ENCODE assay signal across 23 mouse cellular contexts in genomic region chr6:67314697-67315096, GRCm38 (mm10).
"Had no signal": no experiment of that assay in that cellular context is flagged by ENCODE, and none has a peak within 500 bp of the region (broad histone marks: within the 10 kb centered on the region; RNA-seq: fewer than 3 reads in every experiment).

No protein-coding gene starts in this region.

- H3K9ac ChIP-seq: forebrain, postnatal 0 days; heart, embryonic 13.5 days; heart, embryonic 15.5 days; hindbrain, embryonic 13.5 days; hindbrain, embryonic 15.5 days; limb, embryonic 12.5 days had no signal

- H3K27me3 ChIP-seq: heart, embryonic 13.5 days; heart, embryonic 15.5 days; hindbrain, embryonic 13.5 days; hindbrain, embryonic 15.5 days; limb, embryonic 12.5 days had no signal

- H3K4me3 ChIP-seq: heart, adult 2 months; heart, embryonic 13.5 days; heart, embryonic 15.5 days; hindbrain, embryonic 13.5 days; hindbrain, embryonic 15.5 days; layer of hippocampus, adult 2 months; left cerebral cortex, adult 2 months; limb, embryonic 10.5 days; limb, embryonic 12.5 days had no signal

- ATAC-seq: forebrain, postnatal 0 days; hindbrain, postnatal 0 days had no signal

- H3K27ac ChIP-seq: heart, adult 2 months; heart, embryonic 13.5 days; heart, embryonic 15.5 days; hindbrain, embryonic 13.5 days; hindbrain, embryonic 15.5 days; hindbrain, postnatal 0 days; layer of hippocampus, adult 2 months; left cerebral cortex, adult 2 months; limb, embryonic 10.5 days; limb, embryonic 12.5 days had no signal

- H3K4me2 ChIP-seq: heart, embryonic 11.5 days; heart, embryonic 13.5 days; heart, embryonic 15.5 days; hindbrain, embryonic 13.5 days; hindbrain, embryonic 15.5 days; limb, embryonic 12.5 days had no signal

- H3K4me1 ChIP-seq: heart, embryonic 13.5 days; heart, embryonic 15.5 days; hindbrain, embryonic 13.5 days; hindbrain, embryonic 15.5 days; limb, embryonic 10.5 days; limb, embryonic 12.5 days had no signal

- H3K9me3 ChIP-seq: heart, embryonic 13.5 days; heart, embryonic 15.5 days; hindbrain, embryonic 13.5 days; hindbrain, embryonic 15.5 days; limb, embryonic 10.5 days; limb, embryonic 12.5 days had no signal

- H3K36me3 ChIP-seq: heart, embryonic 13.5 days; heart, embryonic 15.5 days; hindbrain, embryonic 13.5 days; hindbrain, embryonic 15.5 days; limb, embryonic 10.5 days; limb, embryonic 12.5 days had no signal

- DNase-seq: forebrain, postnatal 0 days; gastrocnemius, postnatal 14 days; gastrocnemius, postnatal 36 days; heart, adult 11 months; heart, adult 2 months; heart, postnatal 14 days; heart, postnatal 36 days; kidney, adult 18-20 months; kidney, adult 8-10 months; kidney, postnatal 10 days; kidney, postnatal 25 days; kidney, postnatal 4 days; liver had no signal
